Mouse (Mus musculus) brain, embryonic 14.5 days (tissue): ENCODE measurements around the gene Ucp2.

ENCODE experiments used
- CTCF ChIP-seq: fragments of 200-500 bp; IDR thresholded peaks from 2 replicates; pipeline ENCODE4 v1.5.1; 2012; ENCODE audit warnings: inconsistent platforms, mild to moderate bottlenecking, moderate library complexity, borderline replicate concordance; ENCODE audit not compliant: insufficient read depth, insufficient read length; ENCODE audit errors: extremely low read depth
- POLR2A ChIP-seq: fragments of 200-500 bp; IDR thresholded peaks from 2 replicates; pipeline ENCODE4 v1.6.1; 2012; ENCODE audit warnings: mild to moderate bottlenecking, inconsistent platforms, borderline replicate concordance; ENCODE audit not compliant: poor library complexity, insufficient read depth, insufficient read length, severe bottlenecking; ENCODE audit errors: extremely low read depth

DNA sequence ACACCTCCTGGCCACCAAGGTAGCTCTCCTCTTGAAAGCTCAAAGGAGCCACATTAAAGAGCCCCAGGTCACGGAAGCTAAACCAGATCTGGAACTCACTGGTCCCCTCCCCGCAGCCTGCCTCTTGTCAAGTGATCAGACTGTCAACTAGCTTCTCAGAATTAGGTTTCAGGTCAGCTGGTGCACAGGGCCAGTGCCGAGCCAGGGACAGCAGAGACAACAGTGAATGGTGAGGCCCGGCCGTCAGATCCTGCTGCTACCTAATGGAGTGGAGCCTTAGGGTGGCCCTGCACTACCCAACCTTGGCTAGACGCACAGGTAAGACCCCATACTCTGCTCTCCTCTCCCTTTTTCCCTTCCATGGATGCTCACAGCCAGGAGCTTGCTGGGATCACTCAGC lies 20.4 kb upstream of the Ucp2 start, which contains the start of gene Ucp3:
- TF ChIP-seq CTCF, result no peak
- no peak for TF ChIP-seq POLR2A
